Mouse (Mus musculus): ENCODE measurements at regions not wholly inside any gene's neighbourhood (a gene's known extent, or its start where the extent isn't known, plus 50 kb on each side); places are given as distances from the start of the nearest gene placed in this dataset.
"Not testable (repeated sequence)": the region's sequence is repeated elsewhere in the genome, so short reads cannot be mapped to it uniquely, and the experiment has no call there.

DNA sequence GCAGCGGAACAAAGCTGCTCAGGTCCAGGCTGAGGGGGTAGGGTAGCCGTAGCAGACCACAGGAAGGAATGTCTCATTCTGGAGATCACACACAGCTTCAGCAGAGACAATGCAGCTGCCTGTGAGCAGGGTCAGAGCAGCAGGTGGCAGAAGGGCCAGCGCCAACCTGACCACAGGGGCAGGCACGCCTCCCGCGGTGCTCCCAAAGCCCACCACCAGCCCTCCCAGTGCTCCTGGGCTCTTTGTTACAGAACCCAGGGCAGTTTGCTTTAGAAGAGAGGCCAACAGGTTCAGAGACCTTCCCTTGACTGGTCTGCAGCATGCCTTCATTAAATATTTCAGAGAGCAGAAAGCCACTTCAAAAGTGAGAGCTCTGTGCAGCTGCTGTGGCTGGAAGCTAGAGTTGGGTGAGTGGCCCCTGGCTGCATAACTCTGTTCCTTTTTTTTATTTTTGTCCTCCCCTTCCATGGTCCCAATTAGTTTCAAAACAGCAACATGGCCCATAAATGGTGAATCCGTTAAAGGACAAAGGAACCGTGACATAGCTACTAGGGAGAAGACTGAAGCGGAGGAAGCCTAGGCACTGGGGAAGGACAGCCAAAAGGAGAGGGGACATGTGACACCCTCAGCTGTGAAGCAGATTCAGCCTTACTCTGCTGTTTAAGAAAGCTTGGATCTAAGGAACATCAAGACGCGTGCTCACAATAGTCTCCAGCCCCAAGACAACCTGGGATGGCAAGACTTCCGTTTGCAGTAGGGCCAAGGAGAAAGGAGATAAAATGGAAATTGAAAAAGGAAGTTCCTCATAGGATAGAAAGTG lies 350.9 kb upstream of the Cdh5 start:
- DNase-seq: no peak
- H3K4me3 ChIP-seq (ENCODE audit: control insufficient read depth, insufficient read depth, low read length): no peak overlapping the region
- no peak overlapping the region for H3K27ac ChIP-seq (ENCODE audit: control insufficient read depth, insufficient read depth, low read length)
- 48% methylated on average over 12 of the region's 12 CpGs for WGBS
- H3K36me3 ChIP-seq (ENCODE audit: control insufficient read depth, insufficient read depth, low read length): no peaks in the 10 kb centered on the region
- H3K27me3 ChIP-seq (ENCODE audit: control insufficient read depth, insufficient read depth, low read length): no peaks in the 10 kb centered on the region
- H3K4me1 ChIP-seq (replicated peaks; ENCODE audit: control insufficient read depth, insufficient read depth, low read length): no peaks in the 10 kb centered on the region
- TF ChIP-seq CTCF (IDR thresholded peaks at IDR 0.05; ENCODE audit: borderline replicate concordance, control insufficient read depth, extremely low read depth, insufficient read depth, low read length, poor library complexity): no peak
- no peak for TF ChIP-seq POLR2A (IDR thresholded peaks at IDR 0.05; ENCODE audit: control insufficient read depth, extremely low read depth, insufficient read depth, low read length, poor library complexity)

DNA sequence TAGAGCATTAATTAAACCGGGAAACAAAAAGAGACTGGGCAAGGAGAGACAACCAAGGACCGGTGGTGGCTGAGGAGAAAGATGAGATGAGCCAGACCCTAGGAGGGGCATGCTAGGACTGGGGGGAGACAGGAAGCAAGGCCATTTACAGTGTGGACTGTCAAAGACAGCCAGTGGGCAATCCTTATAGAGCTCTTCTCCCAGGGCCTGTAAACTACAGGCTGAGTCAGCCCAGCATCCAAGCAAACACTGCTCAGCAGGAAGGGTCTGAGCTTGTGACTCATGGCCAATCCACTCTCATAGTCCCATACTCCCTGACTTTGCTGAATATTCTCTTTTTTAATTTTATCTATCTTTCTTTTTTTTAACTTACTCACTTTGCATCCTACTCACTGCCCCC lies 350.3 kb upstream of the Cdh5 start:
- no peak for DNase-seq
- H3K36me3 ChIP-seq (ENCODE audit: control insufficient read depth, insufficient read depth, low read length): no peaks in the 10 kb centered on the region
- 67% methylated on average over 2 of the region's 2 CpGs for WGBS
- no peak overlapping the region for H3K27ac ChIP-seq (ENCODE audit: control insufficient read depth, insufficient read depth, low read length)
- no peak overlapping the region for H3K4me3 ChIP-seq (ENCODE audit: control insufficient read depth, insufficient read depth, low read length)
- no peaks in the 10 kb centered on the region for H3K4me1 ChIP-seq (replicated peaks; ENCODE audit: control insufficient read depth, insufficient read depth, low read length)
- TF ChIP-seq POLR2A (IDR thresholded peaks at IDR 0.05; ENCODE audit: control insufficient read depth, extremely low read depth, insufficient read depth, low read length, poor library complexity) (no peak), CTCF (IDR thresholded peaks at IDR 0.05; ENCODE audit: borderline replicate concordance, control insufficient read depth, extremely low read depth, insufficient read depth, low read length, poor library complexity) (no peak)
- H3K27me3 ChIP-seq (ENCODE audit: control insufficient read depth, insufficient read depth, low read length): no peaks in the 10 kb centered on the region

DNA sequence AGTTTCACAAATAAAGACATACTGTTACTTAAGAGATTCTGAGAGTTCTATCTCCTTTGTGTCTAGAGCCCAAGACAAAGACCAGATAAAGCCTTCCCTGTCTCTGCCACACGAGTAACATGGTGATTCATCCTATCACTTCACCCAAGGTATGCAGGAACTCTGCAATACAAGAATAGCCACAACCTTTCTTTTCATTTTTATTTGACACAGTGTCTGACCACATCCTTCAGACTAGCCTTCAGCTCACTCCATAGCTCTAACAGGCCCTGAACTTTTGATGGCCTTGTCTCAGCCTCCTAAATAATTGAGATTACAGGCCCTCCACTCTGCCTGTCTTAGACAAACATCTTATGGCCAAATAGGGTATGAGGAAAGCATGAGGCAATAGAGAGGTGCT lies 337.6 kb upstream of the Cdh5 start:
- H3K4me3 ChIP-seq (ENCODE audit: control insufficient read depth, insufficient read depth, low read length): no peak overlapping the region
- 60% methylated on average over 1 of the region's 1 CpGs for WGBS
- no peak overlapping the region for H3K27ac ChIP-seq (ENCODE audit: control insufficient read depth, insufficient read depth, low read length)
- no peaks in the 10 kb centered on the region for H3K36me3 ChIP-seq (ENCODE audit: control insufficient read depth, insufficient read depth, low read length)
- H3K27me3 ChIP-seq (ENCODE audit: control insufficient read depth, insufficient read depth, low read length): no peaks in the 10 kb centered on the region
- no peak for TF ChIP-seq CTCF (IDR thresholded peaks at IDR 0.05; ENCODE audit: borderline replicate concordance, control insufficient read depth, extremely low read depth, insufficient read depth, low read length, poor library complexity)
- DNase-seq: no peak
- H3K4me1 ChIP-seq (replicated peaks; ENCODE audit: control insufficient read depth, insufficient read depth, low read length): no peaks in the 10 kb centered on the region

DNA sequence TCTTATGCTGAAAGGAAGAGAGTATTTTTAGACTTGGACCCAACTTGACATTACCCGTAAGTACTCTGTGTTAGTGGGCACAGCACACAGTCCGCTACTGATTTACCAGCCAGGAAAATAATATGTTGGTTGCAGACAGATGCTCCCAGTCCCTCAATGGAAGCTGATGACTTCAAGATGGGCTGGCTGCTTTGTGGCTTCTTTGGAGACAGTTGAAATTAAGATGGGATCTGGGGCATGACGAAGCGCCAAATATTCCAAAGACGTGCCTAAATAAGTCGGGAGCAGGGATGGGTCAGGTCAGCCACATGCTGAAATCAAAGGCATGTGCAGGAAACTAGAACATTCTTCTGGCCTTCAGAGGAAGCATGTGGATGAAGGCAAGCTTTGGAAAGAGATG lies 321.8 kb upstream of the Cdh5 start:
- TF ChIP-seq POLR2A (IDR thresholded peaks at IDR 0.05; ENCODE audit: control insufficient read depth, extremely low read depth, insufficient read depth, low read length, poor library complexity) (no peak), CTCF (IDR thresholded peaks at IDR 0.05; ENCODE audit: borderline replicate concordance, control insufficient read depth, extremely low read depth, insufficient read depth, low read length, poor library complexity) (no peak)
- Histone ChIP-seq H3K27ac (ENCODE audit: control insufficient read depth, insufficient read depth, low read length) (no peak overlapping the region), H3K36me3 (ENCODE audit: control insufficient read depth, insufficient read depth, low read length) (no peaks in the 10 kb centered on the region), H3K4me3 (ENCODE audit: control insufficient read depth, insufficient read depth, low read length) (no peak overlapping the region), H3K27me3 (ENCODE audit: control insufficient read depth, insufficient read depth, low read length) (no peaks in the 10 kb centered on the region), H3K4me1 (replicated peaks; ENCODE audit: control insufficient read depth, insufficient read depth, low read length) (no peaks in the 10 kb centered on the region)
- DNase-seq: no peak
- WGBS: 94% methylated on average over 6 of the region's 6 CpGs

DNA sequence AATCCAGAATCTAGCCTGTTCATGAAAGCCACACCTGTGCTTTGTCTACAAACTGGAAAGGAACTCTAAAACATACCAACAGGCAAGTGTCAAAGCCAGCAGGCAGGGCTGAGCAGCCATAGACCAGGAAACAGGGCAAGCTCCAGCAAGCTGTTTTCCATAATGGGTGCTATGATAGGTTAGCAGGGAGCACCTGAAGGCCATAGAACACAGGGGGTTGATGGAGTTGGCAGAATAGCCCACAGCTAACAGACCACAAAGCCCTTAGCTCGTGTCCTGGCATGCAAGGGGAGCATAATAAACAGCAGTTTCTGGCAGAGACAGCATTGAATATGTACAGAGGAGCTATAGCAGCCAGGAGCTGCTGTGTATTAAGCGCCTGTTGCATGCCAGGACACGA lies 313.1 kb upstream of the Cdh5 start:
- H3K27me3 ChIP-seq (ENCODE audit: control insufficient read depth, insufficient read depth, low read length): no peaks in the 10 kb centered on the region
- H3K27ac ChIP-seq (ENCODE audit: control insufficient read depth, insufficient read depth, low read length): no peak overlapping the region
- no peak overlapping the region for H3K4me3 ChIP-seq (ENCODE audit: control insufficient read depth, insufficient read depth, low read length)
- WGBS: 73% methylated on average over 3 of the region's 3 CpGs
- H3K36me3 ChIP-seq (ENCODE audit: control insufficient read depth, insufficient read depth, low read length): no peaks in the 10 kb centered on the region
- no peak for TF ChIP-seq CTCF (IDR thresholded peaks at IDR 0.05; ENCODE audit: borderline replicate concordance, control insufficient read depth, extremely low read depth, insufficient read depth, low read length, poor library complexity)
- TF ChIP-seq POLR2A (IDR thresholded peaks at IDR 0.05; ENCODE audit: control insufficient read depth, extremely low read depth, insufficient read depth, low read length, poor library complexity): no peak
- DNase-seq: no peak
- H3K4me1 ChIP-seq (replicated peaks; ENCODE audit: control insufficient read depth, insufficient read depth, low read length): no peaks in the 10 kb centered on the region

DNA sequence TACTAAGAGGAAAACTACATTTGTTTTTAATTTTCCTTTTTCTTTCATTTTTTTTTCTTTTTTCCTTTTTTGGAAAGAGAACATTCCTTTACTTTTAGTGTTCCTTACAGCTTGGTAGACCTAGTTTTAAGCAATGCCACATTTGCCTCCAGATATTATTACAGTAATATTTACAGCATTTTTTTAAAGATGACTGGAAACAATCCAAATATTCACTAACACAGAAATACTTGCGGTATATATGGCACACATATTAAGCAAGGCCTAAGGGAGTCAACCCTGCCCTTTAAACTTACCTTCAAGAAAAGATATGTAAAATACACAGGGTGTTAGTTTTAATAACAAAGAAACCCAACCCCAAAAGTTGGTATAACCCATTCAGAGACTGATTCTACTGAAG lies 308.1 kb upstream of the Cdh5 start:
- no peak for TF ChIP-seq CTCF (IDR thresholded peaks at IDR 0.05; ENCODE audit: borderline replicate concordance, control insufficient read depth, extremely low read depth, insufficient read depth, low read length, poor library complexity)
- no peak for TF ChIP-seq POLR2A (IDR thresholded peaks at IDR 0.05; ENCODE audit: control insufficient read depth, extremely low read depth, insufficient read depth, low read length, poor library complexity)
- 95% methylated on average over 1 of the region's 1 CpGs for WGBS
- H3K27me3 ChIP-seq (ENCODE audit: control insufficient read depth, insufficient read depth, low read length): no peaks in the 10 kb centered on the region
- H3K36me3 ChIP-seq (ENCODE audit: control insufficient read depth, insufficient read depth, low read length): no peaks in the 10 kb centered on the region
- H3K27ac ChIP-seq (ENCODE audit: control insufficient read depth, insufficient read depth, low read length): no peak overlapping the region
- no peaks in the 10 kb centered on the region for H3K4me1 ChIP-seq (replicated peaks; ENCODE audit: control insufficient read depth, insufficient read depth, low read length)
- DNase-seq: no peak
- no peak overlapping the region for H3K4me3 ChIP-seq (ENCODE audit: control insufficient read depth, insufficient read depth, low read length)

DNA sequence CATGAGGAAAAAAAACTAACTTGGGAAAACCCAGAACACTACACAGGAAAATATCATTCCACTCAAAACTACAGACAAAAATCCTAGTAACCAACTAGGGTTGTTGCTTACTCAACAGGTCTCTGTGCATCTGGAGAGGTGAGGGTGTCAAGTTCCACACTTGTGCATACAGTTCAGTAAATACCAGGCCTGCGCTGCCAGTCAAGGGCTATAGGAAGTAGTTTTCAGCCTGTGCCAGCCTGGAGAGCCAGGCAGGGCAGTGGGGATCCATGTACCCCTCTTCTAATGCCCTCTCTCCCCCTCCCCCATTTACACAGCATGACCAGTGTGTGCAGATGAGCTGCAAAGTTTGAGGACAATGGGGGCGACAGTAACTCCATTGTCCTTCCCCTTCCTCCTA lies 302.8 kb upstream of the Cdh5 start:
- H3K27me3 ChIP-seq (ENCODE audit: control insufficient read depth, insufficient read depth, low read length); H3K36me3 ChIP-seq (ENCODE audit: control insufficient read depth, insufficient read depth, low read length); H3K27ac ChIP-seq (ENCODE audit: control insufficient read depth, insufficient read depth, low read length); H3K4me3 ChIP-seq (ENCODE audit: control insufficient read depth, insufficient read depth, low read length); H3K4me1 ChIP-seq (replicated peaks; ENCODE audit: control insufficient read depth, insufficient read depth, low read length); DNase-seq: not testable (repeated sequence)
- 93% methylated on average over 2 of the region's 2 CpGs for WGBS

All from thymus, adult 2 months (tissue).